Mouse (Mus musculus): ENCODE measurements around the gene 1700001C02Rik.

GRCm38 (mm10) chr5:30423121-30423520 lies 42.7 kb upstream of the 1700001C02Rik start:
- TF ChIP-seq HCFC1 (IDR thresholded peaks at IDR 0.05; ENCODE audit: borderline replicate concordance, insufficient read depth, low read length) (no peak), CHD2 (IDR thresholded peaks at IDR 0.05; ENCODE audit: low read depth, low read length) (no peak)
